Mouse (Mus musculus) testis, adult 2 months (tissue): Measurements from ENCODE around the gene Anxa4.

Experiments
- CTCF ChIP-seq: fragments of 200-500 bp; IDR thresholded peaks from 2 replicates; pipeline ENCODE4 v1.5.1; 2012; ENCODE audit warnings: low read depth, mild to moderate bottlenecking, inconsistent platforms, low read length, moderate library complexity; ENCODE audit not compliant: control insufficient read depth, insufficient read depth, insufficient replicate concordance
- POLR2A ChIP-seq: fragments of 200-500 bp; IDR thresholded peaks from 2 replicates; pipeline ENCODE4 v1.6.1; 2012; ENCODE audit warnings: low read depth, mild to moderate bottlenecking, inconsistent platforms, low read length, moderate library complexity; ENCODE audit not compliant: control insufficient read depth

DNA sequence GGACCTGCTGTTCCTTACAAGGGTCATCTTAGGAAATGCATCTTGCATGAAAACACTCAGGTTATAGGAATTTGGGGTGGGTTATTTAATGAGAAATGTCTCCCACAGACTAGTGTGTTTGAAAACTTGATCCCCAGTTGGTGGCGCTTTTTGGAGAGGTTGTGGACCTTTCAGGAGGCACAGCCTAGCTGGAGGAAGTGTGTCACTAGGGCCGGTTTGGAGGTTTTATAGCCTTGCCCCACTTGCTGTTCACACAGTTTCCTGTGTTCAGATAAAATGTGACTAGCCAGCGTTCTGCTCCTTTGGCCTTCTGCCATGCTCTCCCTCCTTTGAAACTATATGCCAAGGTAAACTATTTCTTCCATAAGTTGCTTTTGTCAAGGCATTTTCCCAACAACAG is 52.7 kb downstream of the Anxa4 start:
- no peak for TF ChIP-seq CTCF
- TF ChIP-seq POLR2A, result no peak
